Mouse (Mus musculus) T-helper 2 cell (primary cell): ENCODE data around the gene Teddm1b.

Source experiments
- in situ Hi-C: fragments of 300-600 bp; cut with MboI, MseI; formaldehyde crosslinking; loops from one replicate; pipeline ENCODE4 v1.15.1; 2025; ENCODE audit warnings: high pct_unique_total_duplicates

The Teddm1b gene

GRCm38 (mm10) chr1:153900860-153901730, 26.9 kb downstream of the Teddm1b start:
- in situ Hi-C loops = no loop called here

GRCm38 (mm10) chr1:153903006-153903405, 28.9 kb downstream of the Teddm1b start:
- in situ Hi-C loops = no loop called here

- in situ Hi-C loops = no loop called here
Observed at GRCm38 (mm10) chr1:153904236-153904635, 30.1 kb downstream of the Teddm1b start.

- in situ Hi-C loops = no loop called here
Observed at GRCm38 (mm10) chr1:153905884-153906283, 31.7 kb downstream of the Teddm1b start.

GRCm38 (mm10) chr1:153908208-153908607, 34.1 kb downstream of the Teddm1b start:
- in situ Hi-C loops = no loop called here

GRCm38 (mm10) chr1:153908741-153909140, 34.6 kb downstream of the Teddm1b start:
- in situ Hi-C loops = no loop called here

GRCm38 (mm10) chr1:153909213-153909962, 35.2 kb downstream of the Teddm1b start:
- in situ Hi-C loops = no loop called here

GRCm38 (mm10) chr1:153909963-153910291, 35.8 kb downstream of the Teddm1b start:
- in situ Hi-C loops = no loop called here

GRCm38 (mm10) chr1:153910423-153910822, 36.3 kb downstream of the Teddm1b start:
- in situ Hi-C loops = no loop called here

GRCm38 (mm10) chr1:153911276-153911795, 37.2 kb downstream of the Teddm1b start:
- in situ Hi-C loops = no loop called here

GRCm38 (mm10) chr1:153913869-153914268, 39.7 kb downstream of the Teddm1b start:
- in situ Hi-C loops = no loop called here

- in situ Hi-C loops = no loop called here
Observed at GRCm38 (mm10) chr1:153918521-153919206, 44.5 kb downstream of the Teddm1b start.

- in situ Hi-C loops = no loop called here
Observed at GRCm38 (mm10) chr1:153921642-153922041, 47.5 kb downstream of the Teddm1b start.

GRCm38 (mm10) chr1:153922571-153923021, 48.5 kb downstream of the Teddm1b start:
- in situ Hi-C loops = no loop called here

- in situ Hi-C loops = loop anchor here (25.0 kb wide), 1 partner anchor 563 kb away; no protein-coding TSS in a partner anchor
Observed at GRCm38 (mm10) chr1:153924395-153925385, 50.5 kb downstream of the Teddm1b start.
